Mouse (Mus musculus): ENCODE data around the gene Gm21778.
"Not testable (repeated sequence)": the region's sequence is repeated elsewhere in the genome, so short reads cannot be mapped to it uniquely, and the experiment has no call there.

The Gm21778 gene

DNA sequence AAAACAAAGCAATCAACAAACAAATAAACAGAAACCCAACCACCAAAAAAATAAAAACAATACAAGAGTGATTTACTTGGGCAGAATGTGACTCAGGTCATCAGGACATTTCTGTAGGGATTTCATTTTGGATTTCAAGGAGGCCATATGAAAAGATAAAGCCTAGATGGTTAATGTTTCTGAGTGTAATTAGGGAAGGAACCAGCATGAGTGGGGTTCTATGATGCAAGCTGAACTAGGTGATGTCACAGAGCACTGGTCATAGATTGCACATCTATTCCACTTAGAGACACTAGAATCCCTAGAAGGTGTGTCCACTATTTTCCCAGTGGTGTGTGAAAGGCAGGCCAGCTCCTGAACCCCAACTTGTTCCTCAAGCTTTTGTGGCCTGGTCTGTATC is at the start of gene Gm21778:
Gm21778 (plus strand) TSS at position 301 of the 400 bp plus-strand sequence.
- not testable (repeated sequence) for DNase-seq (ENCODE audit: low read depth)

All from c-Kit-positive CD71-positive TER-119-negative erythroid progenitor cells, embryonic 14.5 days (primary cell).